Mouse (Mus musculus) lung, adult 2 months (tissue): ENCODE results near the gene Nr4a1.

Experiments used
- CTCF ChIP-seq: fragments of 200-500 bp; IDR thresholded peaks from 2 replicates; pipeline ENCODE4 v1.5.1; 2011; ENCODE audit warnings: mild to moderate bottlenecking, low read length, control low read depth; ENCODE audit not compliant: insufficient read depth
- POLR2A ChIP-seq: fragments of 200-500 bp; IDR thresholded peaks from 2 replicates; pipeline ENCODE4 v1.6.1; 2011; ENCODE audit warnings: low read depth, mild to moderate bottlenecking, control low read depth, low read length, borderline replicate concordance; ENCODE audit errors: extremely low read depth

GRCm38 (mm10) chr15:101300128-101300527, 46.1 kb downstream of the Nr4a1 start:
- TF ChIP-seq POLR2A = no peak
- TF ChIP-seq CTCF = no peak
